Mouse (Mus musculus): ENCODE results near the gene Ppp2r5d. TPM values are rescaled to one million over a fixed set of nuclear protein-coding genes. Genes with fewer than 3 reads are reported as not detected.

Gene Ppp2r5d
- polyA plus RNA-seq, 1 experiment from 2014 or later, result 100 TPM

DNA sequence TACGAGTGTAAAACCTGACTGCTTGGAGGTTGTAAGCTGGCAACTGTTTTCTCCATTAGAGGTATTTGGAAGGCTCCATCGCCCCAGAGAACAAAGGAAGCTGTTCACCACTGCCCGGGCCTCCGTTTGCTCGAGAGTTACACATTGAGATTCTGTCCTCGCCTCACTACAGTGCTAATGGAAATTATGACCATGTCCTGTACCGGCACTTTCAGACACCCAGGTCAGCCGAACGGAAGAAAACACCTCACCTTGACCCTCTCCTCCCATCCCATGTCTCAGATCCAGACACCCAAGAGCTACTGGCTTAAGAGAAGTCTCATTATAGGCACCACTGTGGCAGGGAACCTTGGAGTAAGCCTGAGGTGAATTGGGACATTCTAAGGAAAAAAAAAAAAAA lies 8.9 kb upstream of the Ppp2r5d start:
- Histone ChIP-seq H3K4me3 (no peak overlapping the region), H3K27me3 (no peaks in the 10 kb centered on the region), H3K4me1 (peaks cover 16% of the 10 kb centered on the region), H3K9me3 (no peaks in the 10 kb centered on the region), H3K4me2 (no peak overlapping the region), H3K36me3 (peaks cover 42% of the 10 kb centered on the region), H3K27ac (no peak overlapping the region), H3K9ac (no peak overlapping the region)
- 89% methylated on average over 9 of the region's 9 CpGs for WGBS
- ATAC-seq (ENCODE audit: insufficient number of reproducible peaks, insufficient read depth, low FRiP score, low TSS enrichment, low read depth), result no peak

DNA sequence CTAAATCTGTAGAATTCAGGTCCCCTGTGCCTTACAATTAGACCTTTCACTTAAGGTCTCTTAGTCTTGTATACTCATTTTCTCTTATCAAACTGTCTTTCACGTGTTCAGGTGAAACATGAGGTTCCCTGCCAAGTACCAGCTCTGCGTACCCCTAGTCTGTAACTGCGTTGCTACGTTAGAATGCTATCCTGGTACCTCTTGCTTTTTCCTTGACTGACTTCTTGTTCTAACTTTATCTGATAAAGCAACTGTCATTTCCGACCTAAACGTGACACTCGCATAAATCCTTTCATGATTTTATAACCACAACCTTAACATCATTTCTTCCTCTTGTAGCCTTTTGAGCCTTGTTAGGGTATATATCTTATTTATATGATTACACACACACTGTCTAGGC lies 7.5 kb upstream of the Ppp2r5d start:
- Histone ChIP-seq H3K4me3 (peak overlapping the region; percentile 100), H3K27ac (no peak overlapping the region), H3K4me1 (peaks cover 16% of the 10 kb centered on the region), H3K9ac (peak overlapping the region; percentile 94), H3K9me3 (no peaks in the 10 kb centered on the region), H3K4me2 (peak overlapping the region; percentile 100), H3K36me3 (peaks cover 39% of the 10 kb centered on the region), H3K27me3 (no peaks in the 10 kb centered on the region)
- ATAC-seq (ENCODE audit: insufficient number of reproducible peaks, insufficient read depth, low FRiP score, low TSS enrichment, low read depth), result no peak
- WGBS, result 74% methylated on average over 7 of the region's 7 CpGs

DNA sequence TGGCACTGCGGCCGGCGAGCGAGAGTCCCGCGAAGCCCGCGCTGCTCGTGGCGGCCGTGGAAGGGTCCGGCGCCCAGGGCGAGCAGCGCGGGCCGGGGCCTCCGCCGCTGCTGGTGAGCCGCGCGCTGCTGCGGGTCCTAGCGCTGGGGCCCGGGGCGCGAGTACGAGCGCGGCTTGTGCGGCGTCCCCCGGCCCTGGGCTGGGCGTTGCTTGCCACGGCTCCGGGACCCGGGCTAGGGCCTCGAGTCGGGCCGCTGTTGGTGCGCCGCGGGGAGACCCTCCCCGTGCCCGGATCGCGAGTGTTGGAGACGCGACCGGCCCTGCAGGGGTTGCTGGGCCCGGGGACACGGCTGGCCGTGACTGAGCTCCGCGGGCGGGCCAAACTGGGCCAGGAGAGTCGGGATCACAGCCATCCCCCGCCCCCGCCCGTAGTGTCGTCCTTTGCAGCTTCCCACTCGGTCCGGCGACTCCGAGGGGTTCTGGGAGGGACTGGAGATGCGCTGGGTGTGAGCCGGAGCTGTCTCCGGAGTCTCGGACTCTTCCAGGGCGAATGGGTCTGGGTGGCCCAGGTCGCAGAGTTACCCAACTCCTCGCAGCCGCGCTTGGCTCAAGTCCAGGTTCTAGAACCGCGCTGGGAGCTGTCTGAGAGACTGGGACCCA lies 6.8 kb upstream of the Ppp2r5d start:
- peak overlapping the region; percentile 64 for H3K27ac ChIP-seq
- peak overlapping the region; percentile 100 for H3K4me2 ChIP-seq
- WGBS, result under 1% methylated on average over 67 of the region's 76 CpGs
- H3K9me3 ChIP-seq, result no peaks in the 10 kb centered on the region
- no peaks in the 10 kb centered on the region for H3K27me3 ChIP-seq
- peak overlapping the region; percentile 94 for H3K9ac ChIP-seq
- no peak; the same call in 1 of the 2 replicates for ATAC-seq (ENCODE audit: insufficient number of reproducible peaks, insufficient read depth, low FRiP score, low TSS enrichment, low read depth)
- H3K4me3 ChIP-seq, result peak overlapping the region; percentile 100
- peaks cover 32% of the 10 kb centered on the region for H3K36me3 ChIP-seq
- peaks cover 16% of the 10 kb centered on the region for H3K4me1 ChIP-seq

DNA sequence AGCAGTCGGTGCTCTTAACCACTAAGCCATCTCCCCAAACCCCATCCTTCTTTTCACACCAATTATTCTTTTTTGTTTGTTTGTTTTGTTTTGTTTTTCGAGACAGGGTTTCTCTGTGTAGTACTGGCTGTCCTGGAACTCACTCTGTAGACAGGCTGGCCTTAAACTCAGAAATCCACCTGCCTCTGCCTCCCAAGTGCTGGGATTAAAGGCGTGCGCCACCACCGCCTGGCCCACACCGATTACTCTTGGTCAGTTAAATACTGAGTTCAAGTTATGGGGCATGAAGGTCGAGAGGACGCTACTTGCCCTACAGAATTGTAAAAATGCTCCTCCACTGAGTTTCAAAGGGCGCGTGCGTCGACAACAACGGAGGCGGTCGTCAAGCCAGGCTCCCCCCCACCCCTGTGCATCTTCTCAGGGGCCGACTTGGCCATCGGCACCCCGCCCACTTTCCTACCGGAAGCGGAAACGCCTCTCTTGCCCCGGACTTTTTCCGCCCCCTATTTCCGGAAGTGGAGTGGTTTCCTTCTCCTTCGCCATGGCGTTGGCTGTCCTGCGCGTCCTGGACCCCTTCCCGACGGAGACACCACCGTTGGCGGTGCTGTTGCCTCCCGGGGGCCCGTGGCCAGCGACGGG lies 6.2 kb upstream of the Ppp2r5d start, which contains the start of gene Pex6:
Gene Pex6, plus strand, starts transcription at position 505 of the 639 bp plus-strand sequence.
- Histone ChIP-seq H3K4me3 (peak within 1 kb of the TSS; percentile 100), H3K4me1 (peaks cover 16% of the 10 kb centered on the region), H3K4me2 (peak within 1 kb of the TSS; percentile 100), H3K27ac (peak within 1 kb of the TSS; percentile 64), H3K9ac (peak within 1 kb of the TSS; percentile 94), H3K36me3 (peaks cover 26% of the 10 kb centered on the region), H3K9me3 (no peaks in the 10 kb centered on the region), H3K27me3 (no peaks in the 10 kb centered on the region)
- WGBS, result 8% methylated on average over 36 of the region's 36 CpGs
- ATAC-seq (ENCODE audit: insufficient number of reproducible peaks, insufficient read depth, low FRiP score, low TSS enrichment, low read depth), result peak; percentile 82

DNA sequence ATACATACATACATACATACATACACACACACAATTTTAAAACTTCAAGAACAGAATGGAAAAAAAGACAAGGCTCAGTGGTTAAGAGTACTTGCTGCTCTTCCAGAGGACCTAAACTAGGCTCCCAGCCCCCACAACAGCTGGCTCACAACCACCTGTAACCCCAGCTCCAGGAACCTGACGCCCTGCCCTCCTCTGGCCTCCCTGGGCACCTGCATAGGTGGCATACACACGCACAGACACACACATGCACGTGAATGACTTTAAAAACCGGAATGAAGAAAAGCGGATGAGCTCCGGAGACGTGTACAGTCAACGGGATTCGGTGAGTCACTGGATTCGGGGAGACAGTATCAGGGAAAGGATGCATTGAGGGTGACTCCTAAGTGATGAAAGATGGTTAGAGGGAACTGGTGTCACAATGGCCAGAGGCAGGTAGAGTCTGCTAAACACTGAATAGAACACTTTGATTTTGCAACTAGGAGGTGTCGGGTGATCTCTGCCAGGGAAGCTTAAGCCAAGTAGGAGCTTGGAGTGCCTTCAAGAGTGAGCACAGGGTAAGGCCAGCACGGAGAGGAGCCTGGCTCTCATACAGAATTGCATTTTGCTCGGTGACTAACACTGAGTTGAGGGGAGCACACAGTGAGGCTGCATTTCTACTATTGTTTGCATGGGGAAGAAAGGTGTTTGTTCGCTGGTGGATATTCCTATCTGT lies 1.6 kb upstream of the Ppp2r5d start:
- Histone ChIP-seq H3K27me3 (no peaks in the 10 kb centered on the region), H3K4me3 (no peak overlapping the region), H3K4me1 (peaks cover 30% of the 10 kb centered on the region), H3K36me3 (0 out of 2 replicates have a peak, but pooled peaks cover under 1% of the 10 kb centered on the region), H3K9me3 (no peaks in the 10 kb centered on the region), H3K27ac (no peak overlapping the region), H3K9ac (no peak overlapping the region), H3K4me2 (no peak overlapping the region)
- 88% methylated on average over 14 of the region's 14 CpGs for WGBS
- ATAC-seq (ENCODE audit: insufficient number of reproducible peaks, insufficient read depth, low FRiP score, low TSS enrichment, low read depth), result no peak

DNA sequence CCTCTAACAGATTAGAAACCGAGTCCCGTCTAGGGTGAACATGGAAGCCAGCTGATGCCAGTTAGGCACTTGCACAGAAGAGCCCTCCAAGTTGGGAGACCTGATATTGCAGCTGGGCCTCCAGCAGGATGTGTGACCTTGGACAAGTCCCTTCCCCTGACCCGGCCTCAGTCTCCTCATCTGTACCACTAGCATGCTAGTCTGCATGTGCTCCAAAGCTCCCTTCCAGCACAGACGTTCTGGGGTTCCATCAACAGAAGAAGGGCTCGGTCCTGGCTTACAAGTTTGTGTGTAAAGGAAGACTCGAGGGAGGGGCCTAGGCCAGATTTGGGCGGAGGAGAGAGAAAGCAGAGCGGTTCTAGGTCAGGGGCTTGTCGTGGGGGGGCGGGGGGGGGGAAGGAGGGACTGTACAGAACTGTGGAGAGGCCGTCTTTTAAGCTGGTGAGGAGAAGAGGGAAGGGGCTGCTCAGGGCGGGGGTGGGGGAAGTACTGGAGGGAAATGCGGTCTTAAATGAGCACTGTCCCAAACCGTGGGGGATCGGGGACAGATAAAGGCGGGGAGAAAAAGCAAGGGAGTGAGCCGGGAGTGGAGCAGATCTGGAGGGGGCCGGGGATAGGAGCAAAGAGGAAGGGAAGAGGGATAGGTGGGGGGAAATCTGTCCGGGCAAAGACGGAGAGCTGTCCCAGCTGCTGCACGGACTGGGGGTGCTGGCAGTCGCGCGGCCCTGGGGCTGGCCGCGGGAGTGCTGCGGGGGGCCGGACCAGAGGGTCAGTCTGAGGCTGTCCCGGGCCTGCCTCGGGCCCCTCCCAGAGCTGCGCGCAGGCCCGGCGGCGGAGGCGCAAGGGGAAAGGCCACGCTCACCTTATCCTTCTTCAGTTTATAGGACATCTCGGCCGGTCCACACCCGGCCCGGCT lies 682 bp downstream of the Ppp2r5d start:
- peaks cover 32% of the 10 kb centered on the region for H3K4me1 ChIP-seq
- H3K9ac ChIP-seq, result peak overlapping the region; percentile 97
- H3K36me3 ChIP-seq, result peaks cover 19% of the 10 kb centered on the region
- H3K27me3 ChIP-seq, result no peaks in the 10 kb centered on the region
- H3K27ac ChIP-seq, result peak overlapping the region; percentile 92
- ATAC-seq (ENCODE audit: insufficient number of reproducible peaks, insufficient read depth, low FRiP score, low TSS enrichment, low read depth), result peak; percentile 77
- peak overlapping the region; percentile 94 for H3K4me3 ChIP-seq
- no peaks in the 10 kb centered on the region for H3K9me3 ChIP-seq
- WGBS, result 3% methylated on average over 41 of the region's 41 CpGs
- H3K4me2 ChIP-seq, result peak overlapping the region; percentile 85

DNA sequence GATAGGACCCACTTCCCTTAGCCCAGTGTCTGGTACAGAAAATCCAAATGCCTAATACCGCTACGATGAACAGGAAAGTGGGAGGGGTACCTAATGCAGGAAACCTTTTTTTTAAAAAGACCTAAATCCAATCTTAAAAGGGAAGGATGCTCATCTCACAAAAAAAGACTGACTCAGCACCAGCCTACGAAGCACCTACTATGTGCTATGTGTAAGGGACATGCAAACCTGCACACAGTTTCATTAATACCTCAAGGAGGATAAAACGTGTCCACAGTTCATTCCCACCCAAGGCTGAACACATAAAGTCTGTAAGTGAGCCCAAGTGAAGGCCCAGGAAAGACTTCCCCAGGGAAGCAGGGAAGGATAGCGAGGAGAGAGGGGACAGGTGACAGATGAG lies 2.4 kb downstream of the Ppp2r5d start:
- no peak for ATAC-seq (ENCODE audit: insufficient number of reproducible peaks, insufficient read depth, low FRiP score, low TSS enrichment, low read depth)
- peak overlapping the region; percentile 97 for H3K9ac ChIP-seq
- peaks cover 32% of the 10 kb centered on the region for H3K4me1 ChIP-seq
- H3K4me3 ChIP-seq, result peak overlapping the region; percentile 94; the same call in 1 of the 2 replicates
- no peaks in the 10 kb centered on the region for H3K27me3 ChIP-seq
- H3K4me2 ChIP-seq, result peak overlapping the region; percentile 85
- H3K27ac ChIP-seq, result no peak overlapping the region
- WGBS, result 92% methylated on average over 5 of the region's 5 CpGs
- no peaks in the 10 kb centered on the region for H3K9me3 ChIP-seq
- peaks cover 33% of the 10 kb centered on the region for H3K36me3 ChIP-seq

DNA sequence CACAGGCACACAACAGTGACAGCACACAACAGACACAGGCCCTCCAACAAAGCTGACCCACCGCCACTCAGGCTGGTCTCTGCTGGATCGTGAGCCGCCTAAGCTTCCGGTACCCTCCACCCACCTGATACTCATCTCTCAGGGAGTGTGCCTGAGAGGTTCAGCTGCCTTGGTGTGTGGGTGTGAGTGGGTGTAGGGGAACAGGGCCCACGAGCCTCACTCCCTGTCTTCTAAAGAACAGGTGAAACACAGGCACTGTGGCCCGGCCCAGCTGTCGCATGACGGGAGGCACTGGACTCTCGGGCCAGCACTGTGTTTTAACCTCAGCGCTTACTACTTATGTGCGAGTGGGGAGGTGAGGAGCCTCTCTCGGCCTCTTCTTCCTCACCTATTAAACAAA lies 2.8 kb downstream of the Ppp2r5d start:
- peaks cover 37% of the 10 kb centered on the region for H3K36me3 ChIP-seq
- no peak for ATAC-seq (ENCODE audit: insufficient number of reproducible peaks, insufficient read depth, low FRiP score, low TSS enrichment, low read depth)
- no peaks in the 10 kb centered on the region for H3K9me3 ChIP-seq
- H3K9ac ChIP-seq, result peak overlapping the region; percentile 97; the same call in 1 of the 2 replicates
- H3K27me3 ChIP-seq, result no peaks in the 10 kb centered on the region
- peaks cover 32% of the 10 kb centered on the region for H3K4me1 ChIP-seq
- no peak overlapping the region for H3K27ac ChIP-seq
- H3K4me3 ChIP-seq, result 0 out of 2 replicates have a peak overlapping the region, but pooled peaks have one; percentile 94
- H3K4me2 ChIP-seq, result 0 out of 2 replicates have a peak overlapping the region, but pooled peaks have one; percentile 7
- 90% methylated on average over 12 of the region's 12 CpGs for WGBS

DNA sequence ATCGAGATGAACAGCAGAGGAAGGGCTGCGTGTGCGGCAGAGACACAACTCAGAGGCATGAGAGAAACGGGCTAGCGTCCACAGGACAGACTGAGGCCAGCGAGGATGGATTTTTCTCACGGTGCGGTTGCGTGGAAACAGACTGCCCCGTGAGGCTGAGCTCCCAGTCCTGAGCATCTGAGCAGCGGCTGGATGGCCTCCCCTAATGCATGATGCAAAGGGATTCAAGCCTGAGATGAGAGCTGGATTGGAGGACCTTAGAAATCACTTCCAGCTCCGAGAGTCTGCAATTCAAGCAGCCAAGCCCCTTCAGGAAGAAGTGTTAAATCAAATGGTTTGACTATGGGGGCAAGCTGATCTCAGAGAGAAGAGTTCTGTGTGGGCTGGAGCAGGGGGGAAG lies 3.4 kb downstream of the Ppp2r5d start:
- H3K4me3 ChIP-seq, result no peak overlapping the region
- no peak for ATAC-seq (ENCODE audit: insufficient number of reproducible peaks, insufficient read depth, low FRiP score, low TSS enrichment, low read depth)
- no peak overlapping the region for H3K27ac ChIP-seq
- no peaks in the 10 kb centered on the region for H3K9me3 ChIP-seq
- peaks cover 32% of the 10 kb centered on the region for H3K4me1 ChIP-seq
- 0 out of 2 replicates have a peak overlapping the region, but pooled peaks have one; percentile 97 for H3K9ac ChIP-seq
- peak overlapping the region; percentile 7; the same call in 1 of the 2 replicates for H3K4me2 ChIP-seq
- H3K36me3 ChIP-seq, result peaks cover 39% of the 10 kb centered on the region
- H3K27me3 ChIP-seq, result no peaks in the 10 kb centered on the region
- WGBS, result 83% methylated on average over 12 of the region's 12 CpGs

DNA sequence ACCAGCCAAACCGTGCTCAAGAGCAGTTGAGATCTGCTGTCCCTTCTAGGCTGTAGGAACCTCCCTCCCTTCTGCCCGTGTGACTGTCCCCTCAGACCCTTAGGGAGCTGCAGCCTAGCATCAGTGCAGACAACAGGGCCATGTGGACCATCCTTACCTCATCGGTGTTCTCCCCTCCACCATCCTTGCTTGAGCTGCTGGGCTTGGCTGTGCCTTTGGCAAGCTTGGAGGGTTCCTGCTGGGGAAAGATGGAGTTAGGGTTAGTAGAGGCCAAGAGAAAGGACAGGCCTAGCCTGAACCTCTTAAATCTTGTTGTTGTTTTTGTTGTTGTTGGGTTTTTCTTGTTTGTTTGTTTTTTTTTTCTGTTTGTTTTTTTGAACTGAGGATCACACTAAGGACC lies 5.0 kb downstream of the Ppp2r5d start:
- Histone ChIP-seq H3K4me1 (peaks cover 28% of the 10 kb centered on the region), H3K27ac (no peak overlapping the region), H3K36me3 (peaks cover 48% of the 10 kb centered on the region), H3K9me3 (no peaks in the 10 kb centered on the region), H3K4me2 (no peak overlapping the region), H3K9ac (no peak overlapping the region), H3K4me3 (no peak overlapping the region), H3K27me3 (no peaks in the 10 kb centered on the region)
- ATAC-seq (ENCODE audit: insufficient number of reproducible peaks, insufficient read depth, low FRiP score, low TSS enrichment, low read depth), result no peak
- WGBS, result 95% methylated on average over 3 of the region's 3 CpGs

DNA sequence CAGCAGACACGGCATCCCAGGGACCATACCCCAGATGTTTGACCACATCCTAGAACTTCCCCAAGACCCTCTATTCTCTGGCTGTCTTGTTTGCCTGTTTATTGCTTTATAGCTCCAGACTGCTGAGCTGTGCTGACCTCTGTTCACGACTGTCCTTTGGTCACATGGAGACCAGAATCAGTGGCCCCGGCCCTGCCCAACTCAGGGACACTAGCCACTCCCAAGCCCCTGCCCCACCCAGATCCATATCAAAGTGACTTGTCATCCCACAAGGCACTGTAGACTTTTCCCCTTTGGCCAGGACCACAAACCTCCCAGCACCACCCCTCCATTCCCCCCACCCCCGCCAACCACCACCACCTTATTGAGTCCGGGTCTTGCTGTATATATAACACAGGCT lies 5.7 kb downstream of the Ppp2r5d start:
- no peak for ATAC-seq (ENCODE audit: insufficient number of reproducible peaks, insufficient read depth, low FRiP score, low TSS enrichment, low read depth)
- 88% methylated on average over 5 of the region's 5 CpGs for WGBS
- peaks cover 28% of the 10 kb centered on the region for H3K4me1 ChIP-seq
- no peak overlapping the region; the same call in 1 of the 2 replicates for H3K9ac ChIP-seq
- no peaks in the 10 kb centered on the region for H3K9me3 ChIP-seq
- H3K27ac ChIP-seq, result no peak overlapping the region
- no peak overlapping the region for H3K4me2 ChIP-seq
- H3K36me3 ChIP-seq, result peaks cover 50% of the 10 kb centered on the region
- no peaks in the 10 kb centered on the region for H3K27me3 ChIP-seq
- no peak overlapping the region for H3K4me3 ChIP-seq
